Mouse (Mus musculus) testis, adult 2 months (tissue): Measurements from ENCODE around the gene Cdk8.

ENCODE experiments used
- CTCF ChIP-seq: fragments of 200-500 bp; IDR thresholded peaks from 2 replicates; pipeline ENCODE4 v1.5.1; 2012; ENCODE audit warnings: low read depth, mild to moderate bottlenecking, inconsistent platforms, low read length, moderate library complexity; ENCODE audit not compliant: control insufficient read depth, insufficient read depth, insufficient replicate concordance
- POLR2A ChIP-seq: fragments of 200-500 bp; IDR thresholded peaks from 2 replicates; pipeline ENCODE4 v1.6.1; 2012; ENCODE audit warnings: low read depth, mild to moderate bottlenecking, inconsistent platforms, low read length, moderate library complexity; ENCODE audit not compliant: control insufficient read depth

DNA sequence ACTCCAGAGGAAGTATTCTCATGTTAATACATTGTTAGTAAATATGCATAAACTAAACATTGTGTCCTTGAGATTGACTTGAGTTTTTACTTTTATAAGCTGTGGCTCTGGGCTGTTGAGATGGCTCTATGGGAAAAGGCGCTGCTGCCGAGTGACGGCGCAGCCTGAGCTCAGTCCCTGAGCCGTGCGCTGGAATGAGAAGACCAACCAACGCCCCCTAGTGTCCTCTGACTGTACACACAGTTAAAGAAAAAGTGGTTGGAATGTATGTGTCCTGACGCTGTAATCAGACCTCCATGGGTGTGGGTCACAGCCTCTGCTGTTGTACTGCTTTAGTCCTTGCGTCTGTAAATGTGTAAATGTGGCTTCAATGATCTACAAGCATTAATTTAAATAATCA is 29.0 kb downstream of the Cdk8 start:
- TF ChIP-seq CTCF (peak; percentile 66; the same call in 1 of the 2 replicates), POLR2A (no peak)
